Mouse (Mus musculus) heart, adult 11 months (tissue): Measurements from ENCODE around the gene Olfr693.
"Not testable (repeated sequence)": the region's sequence is repeated elsewhere in the genome, so short reads cannot be mapped to it uniquely, and the experiment has no call there.

Experiments
- DNase-seq: peaks from one replicate; pipeline ENCODE4 v3.0.0; 2022

Olfr693 gene

DNA sequence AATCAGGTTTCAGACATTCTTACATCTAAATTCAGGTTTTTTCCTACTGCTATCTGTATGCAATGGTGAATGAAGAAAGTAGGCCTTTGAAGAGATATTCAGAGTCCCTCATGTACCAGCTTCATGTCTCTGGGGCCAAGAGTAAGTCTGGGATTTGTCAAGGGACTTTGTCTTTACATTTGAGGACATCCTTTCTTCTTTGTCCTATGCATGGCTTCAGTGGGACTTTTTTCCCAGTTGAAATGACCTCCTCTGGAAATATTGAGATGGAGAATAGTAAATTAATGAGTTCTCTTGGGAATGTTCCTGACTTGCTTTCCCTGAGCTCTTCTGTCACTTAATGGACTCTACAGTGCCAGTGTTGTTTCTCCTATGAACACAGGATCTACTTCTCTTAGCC lies at the start of gene Olfr693:
Gene Olfr693, minus strand, starts transcription at position 101 of the 400 bp plus-strand sequence.
- DNase-seq: no peak

DNA sequence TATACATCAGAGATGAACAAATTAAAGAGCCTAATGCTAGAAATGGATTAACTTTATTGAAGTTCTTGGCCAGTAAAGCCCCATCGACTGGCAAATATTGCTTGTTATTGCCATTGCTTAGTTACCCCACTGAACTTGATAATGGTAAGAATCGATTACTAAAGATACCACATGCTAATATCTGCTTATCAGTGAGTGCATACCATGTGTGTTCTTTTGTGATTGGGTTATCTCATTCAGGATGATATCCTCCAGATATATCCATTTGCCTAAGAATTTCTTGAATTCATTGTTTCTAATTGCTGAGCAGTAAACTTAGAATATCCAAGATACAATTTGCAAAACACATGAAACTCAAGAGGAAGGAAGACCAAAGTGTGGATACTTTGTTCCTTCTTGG lies 45.3 kb upstream of the Olfr693 start:
- not testable (repeated sequence) for DNase-seq

DNA sequence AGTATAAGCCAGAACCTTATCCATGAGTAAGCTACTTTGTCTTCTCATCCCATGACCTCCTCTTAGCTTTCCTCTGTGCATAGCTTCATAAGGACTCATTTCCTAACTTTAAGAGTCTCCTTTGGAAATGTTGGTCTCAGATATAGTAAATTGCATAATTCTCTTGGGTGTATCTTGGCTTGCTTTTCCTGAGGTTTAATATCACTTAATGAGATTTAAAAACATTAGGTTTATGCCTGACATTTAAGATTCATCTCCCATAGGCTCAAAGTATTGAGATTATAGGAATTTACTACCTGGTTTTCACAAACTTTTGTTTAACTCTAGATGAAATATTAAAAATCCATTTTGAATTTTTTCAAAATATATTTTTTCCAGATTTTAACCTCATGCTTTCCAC lies 35.9 kb upstream of the Olfr693 start, which contains the start of gene Olfr695:
Gene Olfr695, minus strand, starts transcription at position 101 of the 400 bp plus-strand sequence.
- DNase-seq: no peak

DNA sequence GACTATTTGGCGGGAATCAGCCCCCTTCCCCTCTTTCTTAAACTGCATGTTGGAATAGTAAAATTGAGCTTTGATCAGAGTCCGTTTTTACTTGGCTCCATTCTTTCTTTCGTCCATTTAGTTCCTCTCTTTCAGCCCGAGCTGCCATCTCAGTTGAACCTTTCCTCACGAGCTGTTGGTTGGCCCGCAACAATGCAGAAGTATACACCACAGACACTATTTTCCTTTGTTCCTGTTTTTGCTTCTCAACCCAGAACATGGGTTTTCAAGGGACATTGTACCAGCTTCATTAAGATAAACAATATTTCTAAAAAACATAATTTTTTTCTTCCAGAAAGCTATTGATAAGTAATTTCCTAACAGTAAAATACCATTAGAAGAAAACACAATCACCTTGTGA lies 31.1 kb upstream of the Olfr693 start:
- DNase-seq: no peak

DNA sequence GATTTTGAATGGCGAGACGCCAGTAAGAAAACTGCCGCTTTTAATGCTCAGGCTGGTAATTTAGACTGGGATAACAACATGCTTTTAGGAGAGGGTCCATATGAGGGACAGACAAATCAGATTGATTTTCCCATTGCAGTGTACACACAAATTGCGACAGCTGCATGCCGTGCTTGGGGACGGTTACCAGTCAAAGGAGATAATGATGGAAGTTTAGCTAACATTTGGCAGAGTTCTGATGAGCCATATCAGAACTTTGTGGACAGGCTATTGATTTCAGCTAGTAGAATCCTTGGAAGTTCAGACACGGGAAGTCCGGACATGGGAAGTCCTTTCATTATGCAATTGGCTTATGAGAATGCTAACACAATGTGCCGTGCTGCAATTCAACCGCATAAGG lies 27.3 kb upstream of the Olfr693 start:
- not testable (repeated sequence) for DNase-seq

DNA sequence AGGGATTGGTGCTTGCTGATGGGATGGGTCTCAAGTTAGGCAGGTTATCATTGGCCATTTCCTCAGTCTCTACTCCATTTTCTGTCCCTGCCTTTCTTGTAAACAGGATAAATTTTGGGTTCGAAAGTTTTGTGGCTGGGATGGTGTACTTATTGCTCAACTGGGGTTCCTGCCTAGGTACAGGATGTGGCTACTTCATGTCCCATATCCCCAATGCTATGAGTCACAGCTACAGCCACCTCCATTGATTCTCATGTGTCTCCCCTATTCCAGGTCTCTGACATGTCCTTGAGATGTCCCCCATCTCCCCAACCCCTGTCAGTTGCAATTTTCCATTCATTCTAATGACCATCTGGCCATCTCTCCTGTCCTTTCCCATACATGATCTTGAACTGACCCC lies 16.5 kb upstream of the Olfr693 start:
- no peak for DNase-seq

DNA sequence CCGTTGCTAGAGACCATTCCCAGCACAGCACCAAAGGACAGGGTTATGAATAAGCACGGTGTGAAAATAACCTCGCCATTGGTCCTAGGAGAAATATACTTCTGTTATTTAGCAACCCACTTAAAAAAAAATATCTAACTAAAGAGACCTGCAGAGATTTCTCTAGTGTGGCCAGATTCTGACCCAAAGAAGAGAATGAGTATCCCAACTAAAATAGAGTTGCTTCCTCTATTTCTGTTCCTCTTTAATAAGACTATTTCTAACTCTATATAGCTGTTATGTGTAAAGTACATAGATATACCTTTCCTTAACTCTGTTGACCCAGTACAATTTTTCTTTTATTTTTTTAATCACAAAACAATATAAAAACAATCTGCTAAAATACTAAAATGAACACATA lies 12.6 kb upstream of the Olfr693 start:
- DNase-seq: no peak

DNA sequence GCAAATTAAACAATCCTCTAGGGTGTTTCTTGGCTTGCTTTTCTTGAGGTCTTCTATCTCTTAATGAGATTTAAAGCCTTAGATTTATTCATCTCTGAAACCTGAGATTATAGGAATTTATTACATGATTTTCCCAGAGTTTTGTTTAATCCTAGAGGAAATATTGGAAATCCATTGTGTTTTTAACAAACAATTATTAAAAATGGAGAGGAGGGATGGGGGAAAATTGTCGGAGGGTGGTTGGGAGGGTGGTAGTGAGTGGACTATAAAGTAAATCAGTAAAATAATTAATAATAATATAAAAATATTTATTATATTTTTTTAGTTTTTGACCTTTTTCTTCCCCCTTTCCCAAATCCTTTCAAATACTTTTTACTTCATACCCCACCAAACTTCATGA lies 11.3 kb upstream of the Olfr693 start, which contains the start of gene Olfr694:
Gene Olfr694, minus strand, starts transcription at position 101 of the 400 bp plus-strand sequence.
- no peak for DNase-seq

DNA sequence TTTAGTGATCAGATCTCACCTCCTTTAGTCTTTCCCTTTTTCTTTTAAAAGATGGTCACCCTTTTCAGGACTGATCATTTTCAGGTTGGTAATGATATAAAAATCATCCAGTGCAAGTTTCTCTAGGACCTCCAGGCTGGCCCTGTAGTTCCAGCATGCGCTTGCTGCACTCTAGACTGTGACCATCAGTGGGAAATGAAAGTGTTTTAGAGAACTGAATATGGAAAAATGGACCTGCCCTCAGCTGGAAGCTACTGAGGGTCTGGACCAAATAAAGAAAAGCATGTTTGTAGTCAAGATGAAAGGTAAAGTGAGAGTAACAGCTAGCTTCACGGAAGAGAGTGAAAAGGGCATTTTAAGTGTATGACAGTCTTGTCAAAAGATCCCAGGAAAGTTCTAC lies 5.0 kb upstream of the Olfr693 start:
- no peak for DNase-seq

DNA sequence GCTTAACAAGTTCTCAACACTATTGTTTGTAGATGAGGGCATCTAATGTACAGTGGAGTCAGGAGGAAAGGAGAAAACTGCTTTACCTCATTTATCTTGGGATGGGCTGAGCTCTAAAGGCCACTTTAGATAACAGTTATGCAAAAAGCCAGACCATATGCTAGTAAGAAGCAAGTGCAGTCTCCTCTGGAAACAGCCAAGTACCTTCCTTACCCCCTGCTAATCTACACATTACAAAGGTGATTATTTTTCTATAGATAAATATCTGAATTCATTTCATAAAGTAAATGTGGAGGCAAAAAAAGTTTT lies 28.1 kb downstream of the Olfr693 start:
- no peak for DNase-seq

DNA sequence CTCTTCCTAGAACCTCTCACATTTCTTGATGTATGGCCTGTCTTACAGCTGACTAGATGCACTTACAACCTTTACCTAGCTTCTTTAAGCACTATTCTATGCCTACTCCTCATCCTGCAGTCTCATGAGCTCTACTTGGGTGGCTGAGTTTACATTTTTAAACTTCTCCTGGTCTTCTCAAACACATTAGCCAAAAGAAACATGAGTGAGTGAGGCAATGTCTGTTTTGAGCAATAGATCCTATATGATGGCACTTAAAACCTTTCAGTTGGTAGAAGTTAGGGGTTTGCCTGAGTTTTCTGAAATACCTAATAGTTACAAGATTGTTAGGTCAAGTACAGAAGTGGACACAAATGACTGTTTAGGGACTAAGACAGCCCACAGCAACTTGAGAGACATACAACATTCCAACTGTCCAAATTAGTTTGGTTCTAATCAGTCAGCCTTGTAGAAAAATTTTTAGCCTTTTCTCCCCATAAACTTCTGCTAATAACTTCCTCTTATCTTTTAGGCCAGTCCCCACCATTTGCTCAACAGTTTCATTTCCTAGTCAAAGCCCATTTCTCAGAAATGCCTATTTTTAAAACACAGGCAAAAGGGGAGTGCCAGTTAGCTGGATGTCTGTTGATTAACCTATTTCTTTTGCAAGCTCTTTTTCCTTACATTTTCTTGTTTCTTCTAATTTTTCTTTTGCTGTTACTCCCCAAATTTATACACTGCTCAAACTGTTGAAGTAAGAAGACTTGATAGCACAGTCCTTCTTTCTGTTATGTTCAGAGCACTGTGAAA lies 28.6 kb downstream of the Olfr693 start:
- DNase-seq: no peak

DNA sequence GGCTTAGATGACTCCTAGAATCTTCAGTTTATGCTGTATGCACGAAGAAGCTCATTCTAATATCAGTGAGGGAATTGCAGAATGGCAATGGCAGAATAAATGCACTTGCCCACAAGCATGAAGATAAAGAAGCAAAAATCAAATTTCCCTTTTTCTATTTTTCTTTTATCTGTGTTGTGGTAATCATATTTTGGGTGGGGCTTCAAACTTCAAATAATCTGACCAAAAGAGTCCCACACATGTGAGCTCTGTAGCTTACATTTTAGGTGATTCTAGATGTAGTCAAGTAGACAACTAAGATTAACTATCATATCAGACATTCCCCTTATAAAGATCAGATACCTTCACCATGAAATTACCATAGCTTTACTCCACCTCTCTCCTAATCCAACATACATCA lies 30.6 kb downstream of the Olfr693 start:
- no peak for DNase-seq

DNA sequence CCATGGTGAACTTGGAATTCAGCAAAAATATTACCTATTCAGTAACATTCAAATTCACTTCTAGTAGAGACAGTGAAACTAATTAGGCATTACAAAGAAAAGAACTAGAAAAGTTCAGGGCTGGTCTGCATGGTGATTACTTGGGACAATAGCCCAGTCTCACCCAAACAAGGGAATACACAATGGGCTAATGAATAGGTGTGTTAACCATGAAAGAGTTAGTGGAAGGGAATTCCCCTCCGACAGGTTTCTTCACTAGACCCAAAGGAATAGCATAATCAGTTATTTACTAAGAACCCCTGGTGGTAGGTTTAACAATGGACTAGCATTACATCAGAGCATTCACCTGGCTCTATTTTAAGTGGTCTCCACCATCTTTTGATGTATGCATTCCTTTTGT lies 35.1 kb downstream of the Olfr693 start:
- DNase-seq: no peak

DNA sequence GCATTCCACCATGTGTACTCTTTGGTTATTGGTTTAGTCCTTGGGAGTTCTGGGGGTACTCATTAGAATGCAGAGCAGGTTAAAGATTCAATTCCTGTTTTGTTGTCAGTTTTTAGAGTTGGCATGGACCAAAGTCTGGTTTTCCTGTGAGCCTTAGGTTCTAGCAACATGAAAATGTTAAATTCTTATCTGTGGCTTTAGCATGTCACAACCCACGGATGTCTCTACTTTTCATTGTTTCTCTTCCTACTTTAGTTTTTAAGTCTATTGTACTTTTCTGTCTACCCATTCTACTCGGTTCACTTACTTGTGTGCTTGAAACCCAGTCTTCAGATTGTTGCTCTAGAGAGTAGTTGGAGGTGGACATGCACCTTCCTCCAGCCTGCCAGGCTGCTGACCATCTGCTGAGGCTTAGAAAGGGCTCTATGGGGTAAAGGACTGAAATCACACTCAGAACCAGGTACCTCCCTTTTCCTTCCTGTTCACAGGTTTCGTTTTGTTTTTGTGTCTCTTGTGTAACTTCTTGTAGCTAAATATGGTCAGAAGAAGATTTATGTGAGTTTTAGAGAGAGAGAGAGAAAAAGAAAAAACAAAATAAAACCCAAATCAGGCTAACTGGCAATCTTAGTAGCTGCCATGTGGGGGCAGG lies 36.0 kb downstream of the Olfr693 start:
- no peak for DNase-seq

DNA sequence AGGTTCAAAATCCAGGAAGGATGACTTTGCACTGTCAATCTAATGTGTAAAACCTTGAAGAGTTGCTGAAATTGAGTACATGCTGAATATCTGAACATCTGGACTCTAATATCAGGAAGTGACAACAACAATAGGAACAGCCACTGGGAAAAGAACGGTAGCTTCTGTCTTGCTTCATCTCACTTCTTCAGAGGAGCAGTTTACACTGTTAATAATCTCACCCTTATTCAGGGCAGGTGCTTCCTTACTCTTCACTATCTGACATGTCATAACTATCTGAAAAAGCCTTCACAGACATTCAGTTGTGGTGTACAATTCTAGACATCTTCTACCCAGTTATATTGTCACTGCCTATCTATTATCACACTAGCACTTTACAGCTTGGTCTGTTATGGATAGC lies 39.5 kb downstream of the Olfr693 start:
- DNase-seq: no peak

DNA sequence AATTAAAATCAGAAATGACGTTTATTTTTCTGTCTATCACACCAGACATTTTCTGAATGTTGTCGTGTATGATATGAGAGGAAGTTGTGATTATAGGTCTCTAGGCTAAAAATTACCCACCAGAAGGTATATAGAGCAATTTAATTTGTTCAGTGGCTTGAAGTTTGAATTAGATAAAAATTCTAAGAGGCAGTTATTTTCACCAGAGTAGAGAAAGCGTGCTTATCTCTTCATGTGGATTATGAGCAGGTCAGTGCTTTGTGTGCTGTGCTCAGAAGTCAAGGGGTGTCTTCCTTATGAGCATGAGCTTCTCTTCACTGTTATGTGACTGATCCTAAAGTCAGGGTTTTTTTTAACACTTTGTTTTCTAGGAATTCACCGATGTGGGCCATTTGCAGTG lies 44.8 kb downstream of the Olfr693 start:
- DNase-seq: no peak
